Mouse (Mus musculus): ENCODE data around the gene Stk10.

GRCm38 (mm10) chr11:32527006-32527405, 6.1 kb upstream of the Stk10 start:
- TF ChIP-seq POLR2A (IDR thresholded peaks at IDR 0.05; ENCODE audit: low read depth, low read length): no peak
- no peak for TF ChIP-seq CTCF (IDR thresholded peaks at IDR 0.05; ENCODE audit: extremely low read depth, insufficient read depth, insufficient read length, insufficient replicate concordance)
